Mouse (Mus musculus): ENCODE results near the gene Gm15517. TPM values are rescaled to one million over a fixed set of nuclear protein-coding genes. Genes with fewer than 3 reads are reported as not detected.
A peak's percentile ranks its signal among the peaks of the same experiment; 100 is the strongest.

The Gm15517 gene
- polyA plus RNA-seq, 1 experiment from 2014 or later, result not detected

DNA sequence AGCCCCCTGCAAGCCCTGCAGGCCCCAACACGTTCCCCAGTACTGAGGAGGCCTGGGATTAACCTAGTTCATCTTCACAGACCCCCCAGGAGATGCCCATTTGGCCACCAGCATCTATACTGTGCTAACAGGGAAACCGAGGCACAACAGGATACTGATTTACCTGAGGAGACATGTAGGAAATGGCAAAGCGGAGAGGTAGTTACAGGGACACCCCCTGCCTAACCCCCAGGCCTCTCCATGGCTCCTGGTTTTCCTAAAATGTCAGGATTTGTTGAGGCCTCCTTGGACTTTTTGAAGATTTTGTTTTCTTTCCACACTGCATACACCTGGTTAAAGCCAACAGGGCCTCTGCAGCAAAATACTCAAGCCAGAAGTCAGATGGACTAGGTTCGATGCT, 4.0 kb upstream of the Gm15517 start, which contains the start of gene Acp4:
Gene Acp4, minus strand, starts transcription at position 101 of the 400 bp plus-strand sequence.
- Histone ChIP-seq H3K9ac (ENCODE audit: low read length) (no peak within 1 kb of the TSS), H3K27me3 (replicated peaks; ENCODE audit: control insufficient read depth, insufficient read depth, low read length) (no peaks in the 10 kb centered on the region), H3K27ac (ENCODE audit: low read depth, low read length) (no peak within 1 kb of the TSS), H3K4me1 (ENCODE audit: control insufficient read depth, insufficient read depth, low read length) (no peaks in the 10 kb centered on the region), H3K9me3 (replicated peaks; ENCODE audit: control insufficient read depth, low read length) (no peaks in the 10 kb centered on the region), H3K4me3 (ENCODE audit: low read depth, low read length) (no peak within 1 kb of the TSS), H3K4me2 (ENCODE audit: low read length) (no peak within 1 kb of the TSS), H3K36me3 (ENCODE audit: control insufficient read depth, insufficient read depth, low read length) (peaks cover 19% of the 10 kb centered on the region)
- ATAC-seq (no peak), DNase-seq (ENCODE audit: low spot score) (no peak)
- WGBS, result 77% methylated on average over 4 of the region's 4 CpGs

DNA sequence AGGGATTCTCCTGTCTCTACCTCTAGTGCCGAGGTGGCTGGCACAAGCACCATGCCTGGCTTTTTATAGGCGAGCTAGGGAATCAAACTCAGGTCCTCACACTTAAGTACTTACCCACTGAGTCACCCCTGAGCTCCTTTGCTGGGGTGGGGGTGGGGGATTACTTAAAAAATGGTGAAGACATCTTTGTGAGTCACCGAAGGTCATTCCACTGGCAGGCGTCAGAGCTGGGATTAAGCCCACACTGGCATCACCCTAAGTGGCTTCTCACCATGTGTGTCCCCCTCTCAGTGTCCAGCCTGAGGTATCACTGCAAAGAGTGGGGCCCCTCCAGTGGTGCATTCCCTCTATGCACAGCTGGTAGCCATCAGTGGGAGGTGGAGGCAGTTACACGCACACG, 837 bp upstream of the Gm15517 start:
- H3K27me3 ChIP-seq (replicated peaks; ENCODE audit: control insufficient read depth, insufficient read depth, low read length), result no peaks in the 10 kb centered on the region
- H3K4me1 ChIP-seq (ENCODE audit: control insufficient read depth, insufficient read depth, low read length), result no peaks in the 10 kb centered on the region
- H3K9ac ChIP-seq (ENCODE audit: low read length), result no peak overlapping the region
- no peak for DNase-seq (ENCODE audit: low spot score)
- no peak overlapping the region for H3K4me3 ChIP-seq (ENCODE audit: low read depth, low read length)
- no peak for ATAC-seq
- H3K36me3 ChIP-seq (ENCODE audit: control insufficient read depth, insufficient read depth, low read length), result 0 out of 2 replicates have a peak, but pooled peaks cover 2% of the 10 kb centered on the region
- 76% methylated on average over 6 of the region's 6 CpGs for WGBS
- H3K4me2 ChIP-seq (ENCODE audit: low read length), result no peak overlapping the region
- H3K9me3 ChIP-seq (replicated peaks; ENCODE audit: control insufficient read depth, low read length), result no peaks in the 10 kb centered on the region
- no peak overlapping the region for H3K27ac ChIP-seq (ENCODE audit: low read depth, low read length)

DNA sequence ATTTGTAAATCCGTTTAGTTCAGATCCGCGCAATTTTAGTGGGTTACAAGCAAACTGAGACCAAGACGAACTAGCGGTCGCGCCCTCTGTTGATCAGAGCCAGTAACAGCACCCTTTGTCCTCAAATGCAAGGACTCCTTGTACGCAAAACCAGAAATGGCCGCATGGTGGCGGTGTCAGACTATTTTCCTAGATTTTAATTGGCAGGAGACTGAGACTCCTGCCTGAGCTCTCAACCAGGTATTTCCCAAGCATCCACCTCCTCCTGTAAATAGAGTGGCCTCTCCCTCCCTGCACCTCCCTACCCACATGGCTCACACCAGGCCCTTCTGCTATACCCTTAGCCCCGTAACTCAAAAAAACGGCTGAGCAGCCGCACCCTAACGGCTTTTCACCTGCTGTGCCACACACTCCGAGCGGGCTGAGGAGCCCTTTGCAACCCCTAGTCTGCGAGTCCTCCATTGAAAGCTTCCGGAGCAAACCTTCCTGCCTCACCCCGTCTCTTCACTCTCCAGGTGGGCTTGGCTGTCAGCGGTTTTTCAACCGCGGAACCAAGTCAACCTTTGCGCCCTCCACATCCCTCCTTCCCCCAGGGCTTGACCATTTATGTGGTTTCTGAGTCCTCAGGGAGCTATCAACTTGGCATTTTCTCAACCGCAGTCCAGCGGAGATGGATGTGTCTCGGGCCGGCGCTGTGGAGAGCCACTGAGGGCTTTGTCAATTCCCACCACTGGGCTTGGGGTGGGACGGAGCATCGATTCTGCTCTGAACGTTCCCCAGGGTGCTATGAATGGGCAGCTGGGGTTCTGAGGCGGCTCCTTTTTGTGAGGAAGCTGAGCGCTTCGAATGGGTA, 1.8 kb downstream of the Gm15517 start:
- DNase-seq (ENCODE audit: low spot score) (peak; percentile 98), ATAC-seq (peak; percentile 83)
- Histone ChIP-seq H3K36me3 (ENCODE audit: control insufficient read depth, insufficient read depth, low read length) (no peaks in the 10 kb centered on the region), H3K4me3 (ENCODE audit: low read depth, low read length) (peak overlapping the region; percentile 21), H3K4me1 (ENCODE audit: control insufficient read depth, insufficient read depth, low read length) (no peaks in the 10 kb centered on the region), H3K27ac (ENCODE audit: low read depth, low read length) (no peak overlapping the region), H3K4me2 (ENCODE audit: low read length) (peak overlapping the region; percentile 46), H3K9me3 (replicated peaks; ENCODE audit: control insufficient read depth, low read length) (no peaks in the 10 kb centered on the region), H3K27me3 (replicated peaks; ENCODE audit: control insufficient read depth, insufficient read depth, low read length) (no peaks in the 10 kb centered on the region), H3K9ac (ENCODE audit: low read length) (peak overlapping the region; percentile 42; the same call in 1 of the 2 replicates)
- WGBS, result 2% methylated on average over 34 of the region's 34 CpGs

DNA sequence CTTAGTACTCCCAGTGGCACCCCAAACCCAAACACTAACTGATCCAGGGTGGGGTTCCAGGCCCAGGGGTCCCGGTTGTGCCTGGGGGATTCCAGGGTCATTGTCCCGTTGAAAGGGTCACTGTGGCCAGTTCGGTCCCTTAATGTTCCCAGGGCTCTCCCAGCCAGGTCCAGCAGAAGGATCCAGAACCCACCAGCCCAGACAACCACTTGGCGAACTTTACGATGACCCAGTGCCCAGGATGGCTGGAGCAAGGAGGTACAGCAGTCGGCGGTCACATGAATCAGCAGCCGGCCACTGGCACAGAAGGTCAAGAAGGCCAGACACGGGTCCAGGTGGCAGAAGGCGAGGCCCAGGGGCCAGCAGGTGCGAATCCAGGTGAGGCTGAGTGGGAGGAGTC, 6.9 kb downstream of the Gm15517 start:
- DNase-seq (ENCODE audit: low spot score) (no peak), ATAC-seq (no peak)
- Histone ChIP-seq H3K4me3 (ENCODE audit: low read depth, low read length) (no peak overlapping the region), H3K27me3 (replicated peaks; ENCODE audit: control insufficient read depth, insufficient read depth, low read length) (no peaks in the 10 kb centered on the region), H3K9ac (ENCODE audit: low read length) (no peak overlapping the region), H3K36me3 (ENCODE audit: control insufficient read depth, insufficient read depth, low read length) (no peaks in the 10 kb centered on the region), H3K9me3 (replicated peaks; ENCODE audit: control insufficient read depth, low read length) (no peaks in the 10 kb centered on the region), H3K27ac (ENCODE audit: low read depth, low read length) (no peak overlapping the region), H3K4me1 (ENCODE audit: control insufficient read depth, insufficient read depth, low read length) (no peaks in the 10 kb centered on the region), H3K4me2 (ENCODE audit: low read length) (no peak overlapping the region)
- 83% methylated on average over 11 of the region's 11 CpGs for WGBS

DNA sequence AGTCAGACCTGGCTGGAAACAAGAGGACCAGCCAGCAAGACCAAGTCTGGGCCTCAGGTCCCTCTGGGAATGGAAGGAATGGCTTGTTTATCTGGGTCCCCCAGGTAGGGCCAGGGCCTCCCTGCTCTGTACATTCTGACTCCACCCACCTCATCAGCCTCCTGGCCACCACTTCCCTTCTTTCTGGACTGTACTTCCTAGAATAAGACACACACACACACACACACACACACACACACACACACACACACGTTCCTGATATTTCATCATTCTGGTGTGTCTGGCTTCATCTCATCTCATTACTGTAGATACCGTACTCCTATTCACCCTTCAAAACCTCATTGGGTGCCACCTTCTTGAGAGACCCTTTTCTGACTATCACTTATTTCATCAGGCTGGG, 8.2 kb downstream of the Gm15517 start:
- no peaks in the 10 kb centered on the region for H3K9me3 ChIP-seq (replicated peaks; ENCODE audit: control insufficient read depth, low read length)
- DNase-seq (ENCODE audit: low spot score) (no peak), ATAC-seq (no peak)
- no peak overlapping the region for H3K27ac ChIP-seq (ENCODE audit: low read depth, low read length)
- no peak overlapping the region for H3K4me2 ChIP-seq (ENCODE audit: low read length)
- WGBS, result 91% methylated on average over 2 of the region's 2 CpGs
- H3K9ac ChIP-seq (ENCODE audit: low read length), result no peak overlapping the region
- no peaks in the 10 kb centered on the region for H3K4me1 ChIP-seq (ENCODE audit: control insufficient read depth, insufficient read depth, low read length)
- H3K27me3 ChIP-seq (replicated peaks; ENCODE audit: control insufficient read depth, insufficient read depth, low read length), result no peaks in the 10 kb centered on the region
- H3K4me3 ChIP-seq (ENCODE audit: low read depth, low read length), result no peak overlapping the region
- no peaks in the 10 kb centered on the region for H3K36me3 ChIP-seq (ENCODE audit: control insufficient read depth, insufficient read depth, low read length)

DNA sequence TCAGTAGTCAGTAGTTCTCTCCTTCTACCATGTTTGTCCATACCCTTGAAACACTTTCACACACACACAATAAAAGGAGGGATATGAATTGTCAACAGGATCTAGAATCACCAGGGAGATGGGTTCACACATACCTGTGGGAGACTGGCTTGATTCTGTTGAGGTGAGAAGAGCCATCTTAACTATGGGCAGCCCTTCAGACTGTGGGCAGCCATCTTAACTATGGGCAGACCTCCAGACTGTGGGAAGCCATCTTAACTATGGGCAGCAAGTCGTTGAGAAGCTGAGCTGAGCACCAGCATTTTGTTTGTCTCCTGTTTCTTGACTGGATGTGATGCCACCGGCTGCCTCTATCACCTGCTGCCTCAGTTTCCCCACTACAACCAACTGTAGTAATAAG, 10.1 kb downstream of the Gm15517 start:
- peak; percentile 46 for DNase-seq (ENCODE audit: low spot score)
- no peaks in the 10 kb centered on the region for H3K27me3 ChIP-seq (replicated peaks; ENCODE audit: control insufficient read depth, insufficient read depth, low read length)
- no peak for ATAC-seq
- H3K4me3 ChIP-seq (ENCODE audit: low read depth, low read length), result no peak overlapping the region
- 80% methylated on average over 2 of the region's 2 CpGs for WGBS
- no peaks in the 10 kb centered on the region for H3K9me3 ChIP-seq (replicated peaks; ENCODE audit: control insufficient read depth, low read length)
- H3K4me1 ChIP-seq (ENCODE audit: control insufficient read depth, insufficient read depth, low read length), result no peaks in the 10 kb centered on the region
- H3K9ac ChIP-seq (ENCODE audit: low read length), result no peak overlapping the region
- H3K27ac ChIP-seq (ENCODE audit: low read depth, low read length), result no peak overlapping the region
- H3K4me2 ChIP-seq (ENCODE audit: low read length), result no peak overlapping the region
- H3K36me3 ChIP-seq (ENCODE audit: control insufficient read depth, insufficient read depth, low read length), result no peaks in the 10 kb centered on the region

DNA sequence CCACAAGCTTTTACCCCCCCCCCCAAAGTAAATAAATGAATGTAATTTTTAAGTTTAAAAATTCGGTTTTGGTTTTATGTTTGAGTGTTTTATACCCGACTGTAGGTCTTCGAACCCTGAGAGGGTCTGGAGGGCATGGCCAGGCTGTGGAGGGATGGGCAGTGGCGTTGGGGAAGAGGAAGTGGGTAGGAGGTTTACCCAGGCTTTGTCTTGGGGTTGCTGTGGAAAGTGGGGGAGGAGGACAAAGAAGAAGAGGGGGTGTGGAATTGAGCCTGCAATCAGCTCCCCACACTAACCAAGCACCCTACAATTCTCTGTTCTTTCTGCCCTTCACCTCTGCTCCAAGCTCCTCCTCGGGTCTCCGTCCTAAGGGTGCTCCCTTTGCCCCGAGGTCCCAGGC, 11.3 kb downstream of the Gm15517 start:
- Histone ChIP-seq H3K4me1 (ENCODE audit: control insufficient read depth, insufficient read depth, low read length) (no peaks in the 10 kb centered on the region), H3K27me3 (replicated peaks; ENCODE audit: control insufficient read depth, insufficient read depth, low read length) (no peaks in the 10 kb centered on the region), H3K9me3 (replicated peaks; ENCODE audit: control insufficient read depth, low read length) (no peaks in the 10 kb centered on the region), H3K9ac (ENCODE audit: low read length) (no peak overlapping the region), H3K4me2 (ENCODE audit: low read length) (no peak overlapping the region), H3K4me3 (ENCODE audit: low read depth, low read length) (no peak overlapping the region), H3K27ac (ENCODE audit: low read depth, low read length) (no peak overlapping the region), H3K36me3 (ENCODE audit: control insufficient read depth, insufficient read depth, low read length) (no peaks in the 10 kb centered on the region)
- no peak for ATAC-seq
- WGBS, result 86% methylated on average over 7 of the region's 7 CpGs
- DNase-seq (ENCODE audit: low spot score), result no peak

DNA sequence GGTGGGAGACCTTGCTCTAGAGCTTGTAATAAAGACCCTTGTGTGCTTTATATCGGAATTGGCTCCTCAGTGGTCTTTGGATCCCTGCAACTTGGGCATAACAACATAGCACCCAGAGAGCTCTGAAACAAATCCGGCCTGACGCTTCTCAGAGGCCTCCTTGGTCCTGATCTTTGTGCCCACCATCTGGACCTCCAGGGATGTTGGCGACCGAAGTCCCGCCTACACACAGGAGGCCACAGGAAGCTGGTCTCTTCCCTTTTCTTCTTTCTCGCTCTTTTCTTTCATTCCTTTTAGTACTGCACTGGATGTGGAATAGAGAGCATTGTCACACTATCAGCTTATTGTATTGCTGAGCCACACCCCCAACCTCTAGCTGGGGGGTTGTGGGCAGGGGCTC, 12.2 kb downstream of the Gm15517 start:
- no peaks in the 10 kb centered on the region for H3K4me1 ChIP-seq (ENCODE audit: control insufficient read depth, insufficient read depth, low read length)
- no peak overlapping the region for H3K9ac ChIP-seq (ENCODE audit: low read length)
- ATAC-seq, result no peak
- H3K27ac ChIP-seq (ENCODE audit: low read depth, low read length), result no peak overlapping the region
- no peak overlapping the region for H3K4me2 ChIP-seq (ENCODE audit: low read length)
- no peak for DNase-seq (ENCODE audit: low spot score)
- H3K4me3 ChIP-seq (ENCODE audit: low read depth, low read length), result no peak overlapping the region
- no peaks in the 10 kb centered on the region for H3K36me3 ChIP-seq (ENCODE audit: control insufficient read depth, insufficient read depth, low read length)
- 64% methylated on average over 7 of the region's 7 CpGs for WGBS
- H3K9me3 ChIP-seq (replicated peaks; ENCODE audit: control insufficient read depth, low read length), result no peaks in the 10 kb centered on the region
- H3K27me3 ChIP-seq (replicated peaks; ENCODE audit: control insufficient read depth, insufficient read depth, low read length), result no peaks in the 10 kb centered on the region

DNA sequence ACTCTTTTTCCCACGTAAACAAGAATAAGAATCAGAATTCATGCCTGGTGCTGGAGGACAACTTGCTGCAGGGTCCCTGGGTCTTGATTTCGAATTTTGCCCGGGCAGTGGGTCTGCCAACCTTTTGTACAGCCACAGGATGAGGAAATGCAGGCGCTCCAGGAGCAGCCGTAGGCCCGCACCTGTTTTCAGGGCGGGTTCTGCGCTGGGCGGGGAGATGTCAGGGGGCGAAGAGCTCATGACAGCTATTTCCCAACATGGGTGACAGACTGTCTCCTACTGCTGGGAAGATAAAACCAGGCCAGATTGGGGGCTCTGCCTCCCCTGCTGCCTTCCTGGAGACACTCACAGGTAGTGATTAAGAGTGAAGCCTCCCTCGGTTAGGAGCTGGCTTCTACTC, 12.8 kb downstream of the Gm15517 start:
- no peaks in the 10 kb centered on the region for H3K36me3 ChIP-seq (ENCODE audit: control insufficient read depth, insufficient read depth, low read length)
- no peaks in the 10 kb centered on the region for H3K9me3 ChIP-seq (replicated peaks; ENCODE audit: control insufficient read depth, low read length)
- ATAC-seq, result no peak
- no peak overlapping the region for H3K9ac ChIP-seq (ENCODE audit: low read length)
- H3K4me2 ChIP-seq (ENCODE audit: low read length), result no peak overlapping the region
- no peak for DNase-seq (ENCODE audit: low spot score)
- H3K27ac ChIP-seq (ENCODE audit: low read depth, low read length), result no peak overlapping the region
- no peak overlapping the region for H3K4me3 ChIP-seq (ENCODE audit: low read depth, low read length)
- H3K27me3 ChIP-seq (replicated peaks; ENCODE audit: control insufficient read depth, insufficient read depth, low read length), result no peaks in the 10 kb centered on the region
- H3K4me1 ChIP-seq (ENCODE audit: control insufficient read depth, insufficient read depth, low read length), result no peaks in the 10 kb centered on the region
- WGBS, result 44% methylated on average over 11 of the region's 11 CpGs

All from forebrain, embryonic 14.5 days (tissue).